Mouse (Mus musculus) retina, adult 2 months (tissue): ENCODE data around the gene Ropn1l.

Experiments used
- DNase-seq: peaks from one replicate; pipeline ENCODE4 v3.0.0-alpha.2; 2012; ENCODE audit warnings: low read depth, low spot score

Ropn1l gene

DNA sequence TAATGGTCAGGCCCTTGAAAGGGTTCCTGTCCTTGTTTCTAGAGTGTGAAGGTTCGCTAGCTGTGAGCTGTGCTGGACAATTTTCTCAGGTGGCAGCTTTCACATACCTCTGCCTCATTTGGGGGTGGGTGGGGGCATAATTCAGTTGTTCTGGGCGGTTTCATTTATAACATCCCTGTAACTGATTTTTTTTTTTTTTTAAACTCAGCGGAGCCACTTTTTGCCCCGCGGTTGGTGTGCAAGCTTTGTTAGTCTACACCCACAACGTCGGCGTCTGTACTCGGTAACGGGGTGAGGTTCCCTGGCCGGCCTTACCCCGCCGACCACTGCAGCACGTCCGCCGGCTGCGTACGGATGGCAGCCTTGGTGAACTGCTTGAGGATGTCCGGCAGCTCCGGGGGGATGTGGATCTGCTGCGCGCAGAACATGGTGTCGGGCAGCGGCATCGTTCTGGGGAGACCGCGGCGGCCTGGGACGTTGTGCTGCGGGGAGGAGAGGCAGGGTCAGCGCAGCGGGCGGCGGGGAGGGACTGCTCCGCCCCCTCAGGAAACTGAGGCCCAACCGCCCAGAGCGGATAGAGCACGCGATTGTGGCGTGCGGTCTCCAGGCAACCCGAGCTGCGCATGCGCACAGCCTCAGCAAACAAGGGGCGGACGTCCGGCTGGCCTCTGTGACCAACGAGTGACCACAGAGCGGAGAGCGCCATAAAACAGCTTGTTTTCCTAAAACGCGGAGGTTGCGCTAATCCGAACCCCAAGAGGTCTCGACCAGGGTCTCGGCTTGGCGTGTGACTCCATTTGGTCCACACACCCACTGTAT lies at the start of gene Ropn1l:
Gene Ropn1l, minus strand, starts transcription at position 640 of the 819 bp plus-strand sequence.
- DNase-seq: peak; percentile 63

DNA sequence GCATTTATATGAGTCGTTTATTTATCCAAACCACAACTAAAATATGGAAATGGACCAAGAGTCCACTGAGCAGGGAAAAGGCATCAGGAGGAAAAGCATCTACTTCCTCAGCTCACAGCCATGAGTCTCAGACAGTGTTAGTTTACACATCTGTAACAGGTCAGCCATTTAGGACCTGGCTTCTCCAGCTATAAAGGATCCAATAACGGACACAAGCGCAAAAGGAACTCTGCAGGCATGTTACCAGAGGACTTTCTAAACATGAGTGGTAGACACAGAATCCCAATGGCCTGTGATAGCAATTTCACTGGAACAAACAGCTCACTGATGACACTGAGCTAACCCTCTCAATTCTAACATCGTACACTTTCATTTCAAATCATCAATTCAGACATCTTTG lies 49.5 kb upstream of the Ropn1l start:
- no peak for DNase-seq

DNA sequence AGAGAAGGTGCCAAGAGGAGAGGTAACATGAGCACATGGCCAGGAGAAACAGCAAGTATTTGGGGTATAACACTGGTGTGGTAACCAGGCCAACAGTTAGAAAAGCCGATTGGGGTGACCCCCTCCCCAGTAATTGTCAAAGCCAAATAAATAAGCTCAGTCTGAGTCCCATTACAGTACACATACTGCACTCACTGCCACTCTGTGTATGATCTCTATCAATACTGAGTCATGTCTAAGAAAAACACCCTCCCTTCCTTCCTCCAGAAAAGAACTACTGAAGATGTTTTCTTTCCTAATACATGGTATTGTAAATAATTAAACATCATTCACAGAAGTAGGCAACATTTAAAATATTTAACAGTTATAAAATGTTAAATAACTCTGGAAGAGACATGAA lies 48.8 kb upstream of the Ropn1l start:
- no peak for DNase-seq

DNA sequence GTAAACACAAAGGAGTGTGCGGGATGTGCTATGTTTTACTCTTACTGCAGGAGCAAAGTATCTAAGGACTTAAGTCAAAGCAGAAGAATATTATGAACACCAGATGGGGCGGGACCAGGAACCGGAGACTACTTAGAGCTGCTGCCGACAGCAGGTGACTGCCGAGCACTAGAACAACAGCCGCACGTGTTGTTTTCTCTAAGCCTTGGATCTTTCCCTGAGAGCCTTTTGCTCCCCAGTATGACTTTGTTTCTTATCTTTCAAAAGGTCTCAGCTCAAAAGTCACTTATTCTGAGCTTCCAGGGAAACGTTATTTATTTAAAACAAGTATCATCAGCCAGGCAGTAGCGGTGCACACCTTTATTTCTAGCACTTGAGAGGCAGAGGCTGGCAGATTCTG lies 41.3 kb upstream of the Ropn1l start:
- no peak for DNase-seq

DNA sequence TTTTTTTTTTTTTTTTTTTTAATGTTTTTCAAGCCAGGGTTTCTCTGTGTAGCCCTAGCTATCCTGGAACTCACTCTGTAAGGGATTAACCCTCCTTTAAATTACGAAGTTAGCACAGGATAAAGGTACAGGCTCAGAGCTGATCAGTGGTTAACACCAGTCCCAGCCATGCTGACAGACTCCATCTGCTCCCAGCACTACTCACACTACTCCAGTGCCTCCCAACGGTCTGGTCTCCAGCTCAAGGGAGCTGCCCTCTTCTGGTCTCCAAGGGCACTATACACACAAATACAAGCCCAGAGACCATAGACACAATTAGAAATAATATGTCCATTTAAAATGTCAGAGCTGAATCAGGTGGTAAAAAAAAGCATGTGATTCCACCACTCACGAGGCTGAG lies 40.8 kb upstream of the Ropn1l start:
- no peak for DNase-seq

DNA sequence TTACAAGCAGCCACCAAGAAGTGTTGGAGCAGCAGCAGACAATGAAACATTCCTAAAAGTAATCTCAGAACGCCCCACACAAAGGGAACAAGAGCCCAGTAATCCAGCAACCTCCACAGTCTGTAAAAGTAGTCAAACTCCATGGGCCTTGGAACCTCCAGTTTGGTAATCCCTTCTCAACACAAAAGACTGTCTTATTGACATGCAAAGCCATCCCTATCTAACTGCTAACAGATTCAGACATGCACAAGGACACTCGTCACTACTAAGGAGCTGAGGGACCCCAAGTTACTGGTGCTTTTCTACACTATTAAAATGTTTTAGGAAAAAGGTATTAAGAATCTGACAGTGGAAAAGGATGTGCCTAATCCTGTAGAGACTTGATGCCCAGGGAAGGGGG lies 33.9 kb upstream of the Ropn1l start:
- no peak for DNase-seq

DNA sequence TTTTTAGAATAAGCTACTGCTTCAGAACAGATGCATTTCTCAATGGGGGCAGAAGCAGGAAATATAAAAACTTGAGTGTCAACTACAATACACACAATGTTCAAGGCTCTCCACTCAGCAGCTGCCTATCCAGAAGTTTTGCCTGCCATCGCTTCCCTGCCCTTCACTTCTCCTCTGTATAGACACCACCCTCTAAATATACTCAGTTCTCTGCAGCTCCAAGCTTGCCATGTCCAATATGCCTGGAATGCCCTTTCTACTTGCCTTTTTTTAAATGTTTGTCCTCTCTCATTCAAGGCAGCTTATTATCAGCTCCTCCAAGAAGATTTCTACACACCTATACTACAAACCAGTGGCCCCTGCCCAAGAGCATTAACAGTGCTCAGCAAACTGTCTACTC lies 23.1 kb upstream of the Ropn1l start:
- no peak for DNase-seq

DNA sequence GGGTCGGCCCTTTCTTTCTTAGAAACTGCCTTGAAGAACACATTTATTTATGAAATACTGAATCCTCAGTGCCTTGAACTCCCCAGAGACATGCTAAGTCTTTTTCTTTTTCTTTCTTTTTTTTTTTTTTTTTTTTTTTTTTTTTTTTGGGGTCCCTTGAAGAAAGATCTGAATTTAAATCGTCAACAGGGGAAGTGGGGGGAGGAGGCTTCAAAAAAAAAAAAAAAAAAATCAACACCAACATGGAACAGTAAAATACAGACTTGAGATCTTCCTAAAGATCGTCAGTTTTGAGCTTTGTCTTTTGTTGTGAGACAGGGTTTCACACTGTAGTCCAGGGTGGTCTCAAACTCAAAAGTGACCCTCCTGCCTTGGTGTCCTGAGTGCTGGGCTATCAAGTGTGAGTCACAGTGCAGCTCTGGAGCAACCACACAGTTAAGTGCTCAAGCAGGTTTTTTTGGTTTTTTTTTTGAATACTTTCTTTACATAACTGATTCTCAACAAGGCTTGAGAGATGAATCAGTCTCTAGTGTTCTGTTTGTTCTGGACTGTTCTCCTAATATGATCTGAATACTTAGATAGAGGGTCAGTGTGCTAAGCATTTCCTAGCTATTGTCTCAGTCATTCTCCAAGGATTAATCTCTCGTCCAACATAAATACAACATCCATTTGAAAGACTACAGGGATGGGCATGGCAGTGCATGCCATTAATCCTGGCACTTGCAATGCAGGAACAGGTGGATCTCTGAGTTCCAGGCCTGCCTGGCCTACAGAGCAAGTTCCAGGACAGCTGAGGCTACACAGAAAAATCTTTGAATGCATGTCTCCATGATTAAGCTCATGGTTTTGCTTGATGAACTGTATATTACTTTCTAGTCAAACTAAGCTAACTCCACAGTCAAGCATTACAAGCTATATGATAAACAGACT lies 19.4 kb upstream of the Ropn1l start:
- no peak for DNase-seq

DNA sequence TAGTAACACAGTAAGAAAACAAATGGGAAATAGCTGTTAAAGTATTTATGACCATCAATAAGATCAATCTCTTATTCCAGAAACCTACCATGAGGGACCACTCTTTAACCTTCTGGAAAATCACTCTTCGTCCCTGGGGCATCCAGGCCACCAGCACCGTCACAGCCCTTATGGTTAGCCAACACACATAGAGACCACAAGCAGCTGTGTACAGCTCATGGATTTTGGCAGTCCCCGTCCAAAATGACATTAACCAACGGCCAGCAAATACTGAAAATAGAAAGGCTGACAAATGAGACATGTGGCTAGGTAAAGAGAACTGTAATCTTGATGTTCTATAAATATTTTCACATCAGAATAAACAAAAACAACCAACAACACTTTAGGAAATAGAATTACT lies 18.0 kb upstream of the Ropn1l start:
- no peak for DNase-seq

DNA sequence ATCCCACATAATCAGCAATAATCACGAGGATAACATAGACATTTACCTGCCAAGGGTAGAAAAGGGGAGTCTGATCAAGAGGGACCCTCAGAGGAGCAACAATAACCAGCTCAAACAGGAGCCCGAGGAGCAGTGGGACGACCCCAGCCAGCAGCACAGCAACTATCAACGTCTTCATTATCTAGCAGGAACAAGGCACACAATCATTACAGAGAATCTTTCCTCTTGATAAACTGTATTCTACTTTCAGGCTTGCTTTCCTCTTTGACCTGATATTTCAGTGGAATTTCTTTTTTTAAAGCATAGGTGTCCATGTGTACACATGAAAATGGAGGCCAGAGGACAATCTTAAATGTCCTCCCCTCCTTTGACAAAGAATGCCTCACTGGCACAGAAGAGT lies 16.0 kb upstream of the Ropn1l start:
- DNase-seq: no peak

DNA sequence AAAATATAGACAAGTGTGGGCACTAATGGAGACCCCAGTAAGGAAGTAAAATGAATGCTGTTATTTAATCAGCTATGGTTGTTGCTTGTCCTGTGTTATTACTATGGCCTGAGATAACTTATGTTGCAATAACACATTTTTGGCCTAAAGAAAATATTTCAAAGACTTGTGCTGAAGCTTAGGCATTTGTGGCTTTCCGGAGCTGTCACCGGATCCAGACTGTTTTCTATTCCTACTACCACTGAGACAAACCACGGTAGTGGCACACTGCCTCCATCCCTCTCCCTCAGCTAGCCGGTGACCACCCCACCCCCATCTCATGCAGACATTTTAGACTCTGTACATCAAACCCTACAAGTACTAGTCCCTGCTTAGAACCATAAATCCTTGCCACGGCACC lies 15.3 kb upstream of the Ropn1l start:
- no peak for DNase-seq

DNA sequence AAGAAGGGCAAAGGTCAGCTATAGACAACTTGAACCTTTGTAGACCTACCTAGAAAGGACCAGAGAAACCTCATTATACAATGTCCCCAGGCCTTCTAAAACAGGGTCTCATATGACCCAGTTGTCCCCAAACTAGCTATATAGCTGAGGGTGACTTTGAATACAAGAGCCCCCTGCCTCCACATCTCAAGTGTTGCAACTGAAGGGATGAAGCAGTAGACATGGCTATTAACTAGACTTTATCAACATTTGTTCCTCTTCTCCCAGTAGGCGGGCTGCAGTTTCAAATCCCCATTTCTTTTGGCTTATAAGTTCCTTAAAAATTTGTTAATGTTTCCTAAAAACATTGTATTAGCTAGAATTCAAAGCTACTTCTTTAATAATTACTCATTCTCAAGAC lies 13.2 kb upstream of the Ropn1l start:
- DNase-seq: no peak

DNA sequence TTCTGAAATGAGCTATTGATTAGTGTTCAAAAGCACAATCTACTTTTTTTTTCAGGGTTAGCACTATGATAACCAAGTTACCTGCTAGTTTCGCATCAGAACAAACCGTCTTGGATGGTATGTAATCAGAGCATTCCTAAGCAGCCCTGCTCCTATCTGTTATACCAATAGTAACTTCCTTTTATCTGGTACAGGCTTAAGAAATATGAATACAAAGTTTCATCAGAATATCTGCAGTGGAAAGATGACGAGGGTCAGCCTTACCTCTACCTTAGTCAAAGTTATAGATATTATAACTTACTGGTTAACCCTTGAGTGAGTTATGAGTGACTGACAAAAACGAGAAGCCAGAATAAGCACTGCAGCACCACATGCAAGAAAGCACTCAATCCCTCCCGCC lies 12.8 kb upstream of the Ropn1l start:
- no peak for DNase-seq

DNA sequence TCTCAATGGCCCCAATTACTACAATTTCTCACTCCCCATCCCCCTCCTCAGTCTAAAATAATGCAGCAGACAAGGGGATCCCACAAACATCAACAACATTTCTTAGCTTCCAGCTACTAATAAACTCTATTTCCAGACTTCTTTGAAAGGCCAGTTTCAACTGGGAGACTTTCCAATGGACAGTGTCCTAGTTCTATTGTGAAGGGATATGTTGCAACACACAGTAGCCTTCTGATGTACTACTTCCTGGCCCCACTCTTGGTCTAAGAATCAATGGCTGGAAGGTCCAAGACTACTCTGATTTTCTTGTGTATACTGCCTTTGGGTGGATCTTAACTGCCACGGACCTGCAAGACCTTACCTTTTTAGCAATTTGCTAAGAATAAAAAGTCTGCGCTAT lies 12.3 kb upstream of the Ropn1l start:
- no peak for DNase-seq

DNA sequence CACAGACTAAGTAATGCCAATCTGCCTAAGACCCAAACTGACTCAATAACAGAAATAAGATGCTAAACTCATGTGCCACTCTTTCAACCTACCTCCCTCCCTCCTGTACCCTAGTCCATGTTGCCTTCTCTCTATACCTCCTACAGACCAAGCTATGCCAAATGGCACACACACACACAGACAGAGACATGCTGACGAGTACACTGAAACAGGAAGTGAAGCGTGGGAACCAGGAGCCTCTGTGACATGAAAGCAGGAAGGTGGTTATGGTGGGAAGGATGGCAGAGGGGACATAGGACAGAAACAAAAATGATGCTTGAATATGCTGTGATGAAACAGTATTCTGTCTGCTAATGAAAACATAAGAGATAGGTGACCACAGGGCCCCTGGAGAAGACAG lies 7.0 kb upstream of the Ropn1l start:
- DNase-seq: no peak

DNA sequence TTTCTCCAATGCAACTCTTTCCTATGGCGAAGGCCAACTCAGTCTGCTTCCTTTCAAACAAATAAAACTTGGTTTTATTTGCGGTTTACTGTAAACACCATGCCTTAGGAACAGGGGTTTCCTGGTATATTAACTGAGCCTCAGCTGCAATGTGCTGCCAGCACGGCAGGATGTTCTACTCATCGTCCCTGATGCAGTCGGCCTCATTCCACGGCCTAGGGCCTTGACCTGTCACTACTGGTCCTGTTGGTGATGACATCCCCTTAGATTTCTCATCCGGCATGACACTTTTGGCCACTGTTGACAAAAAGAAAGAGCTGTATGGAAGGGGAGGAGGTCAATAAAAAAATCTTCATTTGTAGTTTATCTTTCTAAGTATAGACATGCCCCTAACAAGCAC lies 4.5 kb upstream of the Ropn1l start:
- DNase-seq: no peak

DNA sequence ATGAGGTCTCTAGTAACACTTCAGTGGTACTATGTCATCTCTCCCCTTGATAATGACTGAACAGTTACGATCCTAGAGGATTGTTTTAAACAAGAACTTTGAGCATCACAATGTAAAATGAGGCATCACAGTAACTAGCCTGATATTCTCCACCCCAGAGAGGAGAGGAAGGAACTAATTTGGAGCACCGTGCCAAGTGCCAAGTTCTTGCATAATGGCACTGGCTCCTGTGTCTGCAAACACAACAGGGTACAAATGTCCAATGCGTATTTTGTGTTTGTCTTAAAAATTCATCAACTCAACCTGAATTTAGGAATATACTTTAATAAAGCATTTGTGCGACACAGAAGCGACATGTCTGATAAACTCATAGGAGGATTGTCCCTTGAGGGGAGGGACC lies 2.8 kb upstream of the Ropn1l start:
- no peak for DNase-seq

DNA sequence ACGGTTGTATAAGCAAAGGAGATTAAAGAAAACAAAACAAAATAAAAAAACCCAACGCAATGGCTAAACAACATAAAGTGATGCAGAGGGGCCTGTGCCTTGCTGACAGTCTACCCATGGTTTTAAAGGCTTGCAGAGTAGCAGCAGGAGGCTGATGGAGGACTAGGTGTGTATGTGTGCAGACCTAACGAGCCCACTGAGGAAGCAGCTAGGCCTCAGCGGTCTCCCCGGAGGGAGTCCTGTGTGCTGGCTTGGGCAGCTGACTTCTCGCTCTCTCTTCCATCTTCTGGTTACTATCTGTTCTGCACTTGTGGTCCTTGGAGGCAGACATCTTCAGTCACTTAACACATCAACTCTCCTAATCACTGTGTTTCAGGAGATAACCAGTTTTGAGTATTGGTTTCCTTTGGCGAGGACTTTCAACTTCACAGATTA lies 1.3 kb upstream of the Ropn1l start:
- no peak for DNase-seq

DNA sequence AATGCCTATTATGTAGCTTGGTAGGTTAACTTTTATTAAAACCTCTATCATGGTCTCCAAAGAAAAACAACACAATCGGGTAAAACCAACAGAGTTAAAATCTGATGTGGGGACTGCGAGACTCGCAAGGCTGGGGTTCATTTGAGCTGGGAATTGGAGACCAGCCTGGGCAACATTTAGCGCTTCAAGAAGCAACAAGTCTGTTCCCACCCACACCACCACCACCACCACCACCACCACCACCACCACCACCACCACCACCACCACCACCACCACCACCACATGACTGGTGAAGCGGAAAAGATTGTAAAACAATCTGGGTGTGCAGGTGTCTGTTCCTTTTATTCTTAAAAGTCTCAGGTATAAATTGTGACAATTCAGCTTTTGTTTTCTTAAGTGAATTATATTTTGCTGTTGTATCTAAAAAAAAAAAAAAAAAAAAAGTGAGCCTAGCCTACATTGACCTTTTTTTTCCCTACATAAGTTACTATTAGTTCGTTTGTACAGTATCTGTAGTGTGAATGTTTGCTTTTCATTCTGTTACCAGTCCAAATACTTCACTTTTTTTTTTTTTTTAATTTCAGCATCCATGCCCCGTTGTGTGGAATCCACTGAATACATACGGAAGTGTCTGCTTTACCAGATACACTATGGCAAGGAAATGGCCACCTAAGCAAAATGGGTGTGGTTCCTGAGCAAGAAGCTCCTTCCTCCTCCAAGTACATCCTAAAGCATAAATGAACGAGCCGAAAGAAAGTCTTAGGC lies 741 bp upstream of the Ropn1l start:
- DNase-seq: no peak

DNA sequence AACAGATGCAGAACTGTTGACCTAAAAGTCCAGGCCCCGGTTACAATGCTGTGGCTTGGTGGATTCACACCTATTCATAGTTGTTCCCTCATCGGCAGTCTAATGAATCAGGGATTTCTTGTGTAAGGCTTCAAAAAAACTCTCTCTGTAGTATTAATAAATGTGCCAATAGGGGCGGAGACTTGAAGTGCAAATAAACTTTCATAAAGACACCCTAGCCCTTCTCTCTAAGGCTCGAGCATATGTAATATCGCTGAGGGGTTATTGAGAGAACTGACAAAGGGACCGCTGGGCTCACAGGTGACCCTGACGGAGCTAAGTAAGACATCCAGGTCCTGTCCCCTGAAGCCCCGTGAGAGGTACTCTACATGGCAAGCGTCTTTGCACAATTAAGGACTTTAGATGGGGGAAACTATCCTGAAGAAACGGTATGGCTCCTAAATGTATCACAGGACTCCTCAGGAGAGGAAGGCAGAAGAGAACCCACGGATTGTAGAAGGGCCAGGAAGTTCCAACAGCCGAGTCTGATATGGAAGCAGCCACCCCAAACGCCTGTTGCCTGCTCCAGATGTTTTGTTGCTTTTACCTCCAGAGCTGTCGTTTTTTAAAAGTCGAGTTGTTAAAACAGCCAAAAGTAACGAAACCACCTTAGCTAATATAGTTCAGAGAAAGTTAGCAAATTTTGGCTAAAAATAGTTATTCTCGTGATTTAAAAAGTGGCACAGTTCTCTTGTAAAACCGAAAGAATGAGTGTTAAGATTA lies 1.0 kb downstream of the Ropn1l start:
- DNase-seq: no peak

DNA sequence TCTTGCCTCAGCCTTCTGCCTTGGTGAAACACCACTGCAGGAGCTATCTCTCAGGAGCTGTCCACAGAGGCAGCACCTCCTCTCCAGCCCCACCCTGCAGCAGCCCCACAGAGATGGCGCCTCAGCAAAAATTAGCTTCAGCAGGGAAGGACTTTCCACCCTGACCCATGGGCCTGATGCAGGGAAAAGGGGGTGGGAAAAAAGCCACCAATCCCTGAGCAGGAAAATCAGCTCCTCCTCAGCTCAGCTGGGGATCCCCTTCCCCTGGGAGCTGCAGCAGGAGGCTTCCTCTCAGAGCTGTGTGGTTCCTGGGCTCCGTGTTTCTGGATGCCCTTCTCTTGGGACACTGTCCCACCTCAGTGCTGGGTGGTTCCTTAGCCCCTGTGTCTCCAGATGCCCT lies 3.8 kb downstream of the Ropn1l start:
- DNase-seq: no peak
